Mouse (Mus musculus) forebrain, embryonic 10.5 days (tissue): ENCODE results near the gene Gm29666. TPM values are rescaled to one million over a fixed set of nuclear protein-coding genes. Genes with fewer than 3 reads are reported as not detected.
"Not testable (repeated sequence)": the region's sequence is repeated elsewhere in the genome, so short reads cannot be mapped to it uniquely, and the experiment has no call there.

Source experiments
- DNase-seq: peaks from one replicate; pipeline ENCODE4 v3.0.0-alpha.2; 2017; ENCODE audit warnings: low spot score; ENCODE audit errors: extremely low spot score
- H3K27ac ChIP-seq: fragments of 300-500 bp; sonication (generic); 2 replicates; pipeline ENCODE4 v1.5.1; 2016; ENCODE audit warnings: mild to moderate bottlenecking
- H3K27me3 ChIP-seq: fragments of 300-500 bp; sonication (generic); 2 replicates; pipeline ENCODE4 v1.6.1; 2016; ENCODE audit warnings: mild to moderate bottlenecking; ENCODE audit not compliant: poor library complexity, severe bottlenecking
- H3K36me3 ChIP-seq: fragments of 300-500 bp; sonication (generic); replicated peaks from 2 replicates; pipeline ENCODE4 v1.6.1; 2016; ENCODE audit warnings: mild to moderate bottlenecking, moderate library complexity
- H3K4me1 ChIP-seq: fragments of 300-500 bp; sonication (generic); 2 replicates; pipeline ENCODE4 v1.6.1; 2016
- H3K4me3 ChIP-seq: fragments of 300-500 bp; sonication (generic); 2 replicates; pipeline ENCODE4 v1.5.1; 2016; ENCODE audit warnings: mild to moderate bottlenecking, moderate library complexity
- H3K9me3 ChIP-seq: fragments of 300-500 bp; sonication (generic); 2 replicates; pipeline ENCODE4 v1.6.1; 2016; ENCODE audit warnings: mild to moderate bottlenecking, moderate library complexity
- WGBS: fragments of 180-500 bp; shearing (Covaris S2); methylation state at CpG from one replicate; pipeline ENCODE4 v1.1.7; 2016; 5-methylcytosine and 5-hydroxymethylcytosine counted together
- microRNA-seq: library from miRNA; unstranded; fragments of <30 nt; microRNA quantifications from one replicate; pipeline ENCODE4, GENCODE M21; 2017
- polyA plus RNA-seq: library from polyadenylated mRNA; unstranded; fragments of >200 nt; fragmentation: Nextera tagmentation; extraction: Ambion mirVana; gene quantifications from 2 replicates; pipeline ENCODE4 v1.2.1, GENCODE M21; 2016

The Gm29666 gene
- polyA plus RNA-seq, 1 experiment from 2014 or later = 1.1 TPM

- WGBS = 79% methylated on average over 10 of the region's 10 CpGs
- not testable (repeated sequence) for H3K4me3 ChIP-seq, DNase-seq, H3K36me3 ChIP-seq, H3K27ac ChIP-seq, H3K27me3 ChIP-seq
- Histone ChIP-seq H3K4me1 (peaks cover 15% of the 10 kb centered on the region), H3K9me3 (peaks cover 11% of the 10 kb centered on the region)
These were observed 23.6 kb downstream of the Gm29666 start for GRCm38 (mm10) chr15:84896216-84896615.

- DNase-seq = peak; percentile 74
- Histone ChIP-seq H3K36me3 (no peaks in the 10 kb centered on the region), H3K27me3 (no peaks in the 10 kb centered on the region), H3K9me3 (peaks cover 11% of the 10 kb centered on the region), H3K4me3 (no peak overlapping the region), H3K27ac (no peak overlapping the region), H3K4me1 (peaks cover 15% of the 10 kb centered on the region)
- 2% methylated on average over 3 of the region's 3 CpGs for WGBS
These were observed 28.2 kb downstream of the Gm29666 start for GRCm38 (mm10) chr15:84891658-84892057.

- DNase-seq = no peak
- Histone ChIP-seq H3K4me3 (no peak overlapping the region), H3K4me1 (peaks cover 15% of the 10 kb centered on the region), H3K27me3 (no peaks in the 10 kb centered on the region), H3K27ac (no peak overlapping the region), H3K9me3 (peaks cover 11% of the 10 kb centered on the region), H3K36me3 (no peaks in the 10 kb centered on the region)
- WGBS = 57% methylated on average over 3 of the region's 3 CpGs
These were observed 28.6 kb downstream of the Gm29666 start for GRCm38 (mm10) chr15:84891246-84891645.

- DNase-seq = no peak
- 93% methylated on average over 12 of the region's 12 CpGs for whole genome bisulfite sequencing
- H3K36me3 ChIP-seq = no peaks in the 10 kb centered on the region
- peaks cover 15% of the 10 kb centered on the region for H3K4me1 ChIP-seq
- no peaks in the 10 kb centered on the region for H3K27me3 ChIP-seq
- no peak overlapping the region for H3K27ac ChIP-seq
- H3K4me3 ChIP-seq = no peak overlapping the region
- no peaks in the 10 kb centered on the region for H3K9me3 ChIP-seq
These were observed 31.8 kb downstream of the Gm29666 start for GRCm38 (mm10) chr15:84888066-84888465.

- Histone ChIP-seq H3K27me3 (no peaks in the 10 kb centered on the region), H3K36me3 (no peaks in the 10 kb centered on the region), H3K9me3 (no peaks in the 10 kb centered on the region)
These were observed 42.6 kb downstream of the Gm29666 start for GRCm38 (mm10) chr15:84877029-84877815.

GRCm38 (mm10) chr15:84873867-84874266, 46.0 kb downstream of the Gm29666 start:
- no peak overlapping the region for H3K4me3 ChIP-seq
- H3K36me3 ChIP-seq = no peaks in the 10 kb centered on the region
- H3K27me3 ChIP-seq = no peaks in the 10 kb centered on the region
- no peaks in the 10 kb centered on the region for H3K4me1 ChIP-seq
- H3K9me3 ChIP-seq = no peaks in the 10 kb centered on the region
- 82% methylated on average over 4 of the region's 4 CpGs for WGBS
- no peak for DNase-seq
- no peak overlapping the region for H3K27ac ChIP-seq

More at GRCm38 (mm10) chr15:84877029-84877815, 42.6 kb downstream of the Gm29666 start:
- Histone ChIP-seq H3K4me3 (no peak overlapping the region), H3K4me1 (peaks cover 5% of the 10 kb centered on the region; the same call in 1 of the 2 replicates), H3K27ac (no peak overlapping the region)
- DNase-seq = no peak
- WGBS = 86% methylated on average over 12 of the region's 12 CpGs

- Histone ChIP-seq H3K27ac (no peak overlapping the region), H3K4me3 (no peak overlapping the region), H3K9me3 (no peaks in the 10 kb centered on the region), H3K27me3 (no peaks in the 10 kb centered on the region), H3K4me1 (no peaks in the 10 kb centered on the region), H3K36me3 (no peaks in the 10 kb centered on the region)
- 93% methylated on average over 11 of the region's 11 CpGs for WGBS
- no peak for DNase-seq
These were observed 46.8 kb downstream of the Gm29666 start for GRCm38 (mm10) chr15:84873079-84873478.

- Histone ChIP-seq H3K27me3 (no peaks in the 10 kb centered on the region), H3K9me3 (no peaks in the 10 kb centered on the region), H3K36me3 (no peaks in the 10 kb centered on the region), H3K27ac (no peak overlapping the region), H3K4me1 (no peaks in the 10 kb centered on the region), H3K4me3 (no peak overlapping the region)
- WGBS = 84% methylated on average over 3 of the region's 3 CpGs
- DNase-seq = no peak
These were observed 48.0 kb downstream of the Gm29666 start for GRCm38 (mm10) chr15:84871802-84872201.

GRCm38 (mm10) chr15:84861911-84862310, 57.9 kb downstream of the Gm29666 start:
- peaks cover 13% of the 10 kb centered on the region; the same call in 1 of the 2 replicates for H3K27me3 ChIP-seq
- no peak overlapping the region for H3K4me3 ChIP-seq
- DNase-seq = no peak
- no peak overlapping the region for H3K27ac ChIP-seq
- H3K36me3 ChIP-seq = no peaks in the 10 kb centered on the region
- 84% methylated on average over 8 of the region's 8 CpGs for WGBS
- peaks cover 14% of the 10 kb centered on the region for H3K4me1 ChIP-seq
- no peaks in the 10 kb centered on the region for H3K9me3 ChIP-seq

Small RNA genes lying within 50 kb of the gene (microRNA-seq; reads per million reads assigned to microRNA genes)
- gene Mir1249 = 17.1 reads per million, percentile 28 among the genes with 10 or more reads in this experiment

Other genes with a start within 250 kb of the Gm29666 start
- 2.1 and 2.2 TPM in 2 replicates for gene Arhgap8, start 200.0 kb downstream of the Gm29666 start, polyA plus RNA-seq
- gene Phf21b, start 64.0 kb downstream of the Gm29666 start, polyA plus RNA-seq = 6.8 and 7.6 TPM in 2 replicates
- 75.8 and 77.5 TPM in 2 replicates for gene Nup50, start 3.4 kb upstream of the Gm29666 start, polyA plus RNA-seq
- gene 5031439G07Rik, start 68.5 kb upstream of the Gm29666 start, polyA plus RNA-seq = 9.6 and 9.8 TPM in 2 replicates
- not detected in 2 replicates for gene Upk3a, start 97.1 kb upstream of the Gm29666 start, polyA plus RNA-seq
- 31.0 and 31.1 TPM in 2 replicates for gene Fam118a, start 108.9 kb upstream of the Gm29666 start, polyA plus RNA-seq
- gene Smc1b, start 211.9 kb upstream of the Gm29666 start, polyA plus RNA-seq = 0.06 and 0.10 TPM in 2 replicates
- gene Ribc2, start 212.0 kb upstream of the Gm29666 start, polyA plus RNA-seq = 0.82 and 0.99 TPM in 2 replicates